Mouse (Mus musculus) kidney, postnatal 4 days (tissue): ENCODE measurements around the gene Tbck.

Experiments
- DNase-seq, 2 experiments: peaks; one replicate each; pipeline ENCODE4 v3.0.0; 2021; ENCODE audit warnings: mixed read lengths in 2 of 2

The Tbck gene

GRCm38 (mm10) chr3:132835118-132835794 lies 151.3 kb downstream of the Tbck start:
- no peak for DNase-seq

- DNase-seq = no peak
Observed at GRCm38 (mm10) chr3:132837134-132837533, 153.2 kb downstream of the Tbck start.

- no peak for DNase-seq
Observed at GRCm38 (mm10) chr3:132838656-132839417, 154.9 kb downstream of the Tbck start.

- peak; percentile 57 to 73 for DNase-seq
Observed at GRCm38 (mm10) chr3:132839516-132839915, 155.6 kb downstream of the Tbck start.

- DNase-seq = no peak
Observed at GRCm38 (mm10) chr3:132842676-132843075, 158.7 kb downstream of the Tbck start.

- no peak for DNase-seq
Observed at GRCm38 (mm10) chr3:132849669-132850068, 165.7 kb downstream of the Tbck start.

GRCm38 (mm10) chr3:132850431-132850830 lies 166.5 kb downstream of the Tbck start:
- no peak for DNase-seq

- DNase-seq = no peak
Observed at GRCm38 (mm10) chr3:132851417-132851816, 167.5 kb downstream of the Tbck start.

- DNase-seq = no peak
Observed at GRCm38 (mm10) chr3:132851841-132852728, 168.1 kb downstream of the Tbck start.

- DNase-seq = no peak
Observed at GRCm38 (mm10) chr3:132854271-132854670, 170.3 kb downstream of the Tbck start.

- peak; percentile 48 to 73 for DNase-seq
Observed at GRCm38 (mm10) chr3:132855458-132856212, 171.7 kb downstream of the Tbck start.

GRCm38 (mm10) chr3:132856651-132857050 lies 172.7 kb downstream of the Tbck start:
- no peak for DNase-seq

- no peak for DNase-seq
Observed at GRCm38 (mm10) chr3:132858849-132859248, 174.9 kb downstream of the Tbck start.

GRCm38 (mm10) chr3:132859573-132859972 lies 175.6 kb downstream of the Tbck start:
- DNase-seq = no peak

- no peak for DNase-seq
Observed at GRCm38 (mm10) chr3:132860796-132861195, 176.9 kb downstream of the Tbck start.

GRCm38 (mm10) chr3:132863843-132864242 lies 179.9 kb downstream of the Tbck start:
- no peak for DNase-seq

GRCm38 (mm10) chr3:132864329-132864919 lies 180.5 kb downstream of the Tbck start:
- peak in 1 of 2 experiments; percentile 47 for DNase-seq

- no peak for DNase-seq
Observed at GRCm38 (mm10) chr3:132864986-132865385, 181.0 kb downstream of the Tbck start.

GRCm38 (mm10) chr3:132865596-132865995 lies 181.7 kb downstream of the Tbck start:
- DNase-seq = peak in 1 of 2 experiments; percentile 66

GRCm38 (mm10) chr3:132866984-132867383 lies 183.0 kb downstream of the Tbck start:
- no peak for DNase-seq

GRCm38 (mm10) chr3:132868838-132869237 lies 184.9 kb downstream of the Tbck start:
- peak; percentile 72 to 78 for DNase-seq

GRCm38 (mm10) chr3:132870079-132870478 lies 186.1 kb downstream of the Tbck start:
- no peak for DNase-seq
